Mouse (Mus musculus): Measurements from ENCODE around the gene Wdr76. TPM values are rescaled to one million over a fixed set of nuclear protein-coding genes. Genes with fewer than 3 reads are reported as not detected.
"Not testable (repeated sequence)": the region's sequence is repeated elsewhere in the genome, so short reads cannot be mapped to it uniquely, and the experiment has no call there.

Gene Wdr76
- total and polyA plus RNA-seq, 3 experiments, result 21.8 to 23.2 TPM; not detected in 1

- H3K9ac ChIP-seq (ENCODE audit: control insufficient read depth, low read depth, low read length, poor library complexity, severe bottlenecking), result no peak overlapping the region
- no peak for DNase-seq (ENCODE audit: low read depth, low spot score)
- no peaks in the 10 kb centered on the region for H3K9me3 ChIP-seq (replicated peaks; ENCODE audit: insufficient read depth, low read length)
- H3K4me1 ChIP-seq (ENCODE audit: control insufficient read depth in 1 of 2, insufficient read depth in 2 of 2, low read length in 2 of 2), result peaks cover 0 to 8% of the 10 kb centered on the region in 2 experiments; a peak in 2 of 4 replicates
- no peak for TF ChIP-seq CHD2 (IDR thresholded peaks at IDR 0.05; ENCODE audit: low read length)
- TF ChIP-seq TAL1 (IDR thresholded peaks at IDR 0.05; ENCODE audit: low read length), result no peak
- no peak for TF ChIP-seq ZMIZ1 (IDR thresholded peaks at IDR 0.05; ENCODE audit: low read depth, low read length)
- TF ChIP-seq E2F4 (IDR thresholded peaks at IDR 0.05; ENCODE audit: borderline replicate concordance, low read depth, low read length), result no peak
- no peak for TF ChIP-seq POLR2AphosphoS5 (IDR thresholded peaks at IDR 0.05; ENCODE audit: borderline replicate concordance, low read depth, low read length)
- no peak for TF ChIP-seq USF2 (IDR thresholded peaks at IDR 0.05; ENCODE audit: borderline replicate concordance in 1 of 2, insufficient read depth in 1 of 2, low read depth in 1 of 2, low read length in 2 of 2)
- TF ChIP-seq ZKSCAN1 (IDR thresholded peaks at IDR 0.05; ENCODE audit: low read depth, low read length), result no peak
- no peak for TF ChIP-seq UBTF (IDR thresholded peaks at IDR 0.05; ENCODE audit: borderline replicate concordance, insufficient read depth, low read depth, low read length)
- no peak for TF ChIP-seq MXI1 (IDR thresholded peaks at IDR 0.05; ENCODE audit: low read depth, low read length)
- TF ChIP-seq HCFC1 (IDR thresholded peaks at IDR 0.05; ENCODE audit: low read depth, low read length), result no peak
- TF ChIP-seq RAD21 (IDR thresholded peaks at IDR 0.05; ENCODE audit: low read depth, low read length), result no peak
- no peak for TF ChIP-seq MAZ (IDR thresholded peaks at IDR 0.05; ENCODE audit: low read depth, low read length)
- no peak for TF ChIP-seq JUND (IDR thresholded peaks at IDR 0.05; ENCODE audit: low read depth, low read length)
- no peak for TF ChIP-seq POLR2A (IDR thresholded peaks at IDR 0.05; ENCODE audit: control insufficient read depth in 1 of 2, insufficient read depth in 1 of 2, low read depth in 1 of 2, low read length in 2 of 2, poor library complexity in 1 of 2)
- TF ChIP-seq MAX (IDR thresholded peaks at IDR 0.05; ENCODE audit: low read length), result no peak
- no peak for TF ChIP-seq ELF1 (IDR thresholded peaks at IDR 0.05; ENCODE audit: low read depth, low read length)
- TF ChIP-seq CHD1 (IDR thresholded peaks at IDR 0.05; ENCODE audit: low read depth, low read length), result no peak
- H3K27ac ChIP-seq (ENCODE audit: control insufficient read depth, low read depth, low read length), result no peak overlapping the region
- peaks cover 4 to 9% of the 10 kb centered on the region in 2 experiments for H3K36me3 ChIP-seq (ENCODE audit: control insufficient read depth in 1 of 2, insufficient read depth in 2 of 2, low read length in 2 of 2)
- no peak overlapping the region for H3K4me3 ChIP-seq (ENCODE audit: control insufficient read depth in 1 of 2, insufficient read depth in 1 of 2, low read depth in 2 of 2, low read length in 2 of 2)
- H3K79me2 ChIP-seq (ENCODE audit: control insufficient read depth, insufficient read depth, low read length, poor library complexity), result peaks cover 46% of the 10 kb centered on the region
- no peaks in the 10 kb centered on the region for H3K27me3 ChIP-seq (ENCODE audit: control insufficient read depth in 1 of 2, insufficient read depth in 2 of 2, low read length in 2 of 2)
Observed at GRCm38 (mm10) chr2:121511401-121511800, 4.9 kb downstream of the Wdr76 start.

DNA sequence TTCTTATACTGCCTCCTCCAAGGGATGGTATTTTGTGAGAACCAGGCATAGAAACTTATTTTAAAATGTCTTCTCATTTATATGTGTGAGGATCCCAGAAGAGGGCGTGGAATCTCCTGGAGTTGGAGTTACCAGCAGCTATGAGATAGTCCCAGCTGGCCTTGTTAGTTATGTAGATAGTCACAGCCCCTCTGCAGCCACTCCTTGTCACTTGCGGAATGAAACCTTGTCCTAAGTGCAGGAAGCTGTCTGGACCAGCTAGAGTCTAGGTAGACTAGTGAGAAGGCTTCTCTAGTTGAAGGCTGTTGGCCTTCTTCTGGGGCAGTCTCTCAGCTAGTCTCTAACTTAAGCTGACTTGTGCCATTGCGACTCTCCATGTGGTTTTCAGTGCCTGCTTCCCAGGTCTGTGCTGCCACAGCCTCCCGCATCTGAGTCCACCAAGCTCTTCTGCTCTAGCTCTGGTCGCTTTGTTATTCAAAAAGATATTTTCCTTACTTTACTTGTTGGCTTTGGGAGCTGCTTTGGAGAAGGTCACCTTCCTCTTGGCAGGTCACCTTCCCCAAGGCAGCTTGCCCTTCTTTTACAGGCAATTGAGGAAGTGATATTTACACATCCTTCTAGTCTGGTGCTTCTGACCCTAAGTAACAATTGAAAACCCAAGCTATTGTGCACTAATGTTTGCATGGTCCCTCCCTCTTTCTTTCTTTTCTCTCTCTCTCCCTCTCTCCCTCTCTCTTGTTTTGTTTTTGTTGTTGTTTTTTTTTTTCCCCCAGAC, 6.7 kb downstream of the Wdr76 start:
- peaks cover 11% of the 10 kb centered on the region in 2 experiments for H3K36me3 ChIP-seq (ENCODE audit: control insufficient read depth in 1 of 2, insufficient read depth in 2 of 2, low read length in 2 of 2)
- H3K9ac ChIP-seq (ENCODE audit: control insufficient read depth, low read depth, low read length, poor library complexity, severe bottlenecking); H3K27ac ChIP-seq (ENCODE audit: control insufficient read depth, low read depth, low read length); H3K4me3 ChIP-seq (ENCODE audit: control insufficient read depth in 1 of 2, insufficient read depth in 1 of 2, low read depth in 2 of 2, low read length in 2 of 2); H3K27me3 ChIP-seq (ENCODE audit: control insufficient read depth in 1 of 2, insufficient read depth in 2 of 2, low read length in 2 of 2); DNase-seq (ENCODE audit: low read depth, low spot score); H3K9me3 ChIP-seq (replicated peaks; ENCODE audit: insufficient read depth, low read length): not testable (repeated sequence)
- H3K4me1 ChIP-seq (ENCODE audit: control insufficient read depth in 1 of 2, insufficient read depth in 2 of 2, low read length in 2 of 2), result peaks cover 8 to 12% of the 10 kb centered on the region in 2 experiments
- peaks cover 32% of the 10 kb centered on the region for H3K79me2 ChIP-seq (ENCODE audit: control insufficient read depth, insufficient read depth, low read length, poor library complexity)
